Mouse (Mus musculus) c-Kit-positive CD71-positive TER-119-negative erythroid progenitor cells, embryonic 14.5 days (primary cell): Measurements from ENCODE around the gene Lrrc41.

Experiments
- DNase-seq: peaks from one replicate; pipeline ENCODE4 v3.0.0-alpha.2; 2013; ENCODE audit warnings: low read depth

The Lrrc41 gene

GRCm38 (mm10) chr4:116074861-116075620 is at the start of gene Lrrc41, which contains the start of gene Uqcrh:
TSS of gene Lrrc41 (plus strand) at chr4:116075269.
TSS of gene Uqcrh (minus strand) at chr4:116075071.
- peak; percentile 90 for DNase-seq

- no peak for DNase-seq
These were observed 42.2 kb upstream of the Lrrc41 start for GRCm38 (mm10) chr4:116032906-116033305.

GRCm38 (mm10) chr4:116033374-116033773 is 41.7 kb upstream of the Lrrc41 start:
- no peak for DNase-seq

GRCm38 (mm10) chr4:116040466-116040865 is 34.6 kb upstream of the Lrrc41 start:
- DNase-seq, result no peak

- DNase-seq, result no peak
These were observed 32.9 kb upstream of the Lrrc41 start for GRCm38 (mm10) chr4:116042186-116042585.

- no peak for DNase-seq
These were observed 28.5 kb upstream of the Lrrc41 start for GRCm38 (mm10) chr4:116046604-116047003.

GRCm38 (mm10) chr4:116047681-116048080 is 27.4 kb upstream of the Lrrc41 start:
- DNase-seq, result no peak

- DNase-seq, result no peak
These were observed 26.7 kb upstream of the Lrrc41 start for GRCm38 (mm10) chr4:116048130-116048920.

GRCm38 (mm10) chr4:116049211-116049610 is 25.9 kb upstream of the Lrrc41 start:
- DNase-seq, result no peak

GRCm38 (mm10) chr4:116052526-116053293 is 22.4 kb upstream of the Lrrc41 start:
- DNase-seq, result peak; percentile 21

- peak; percentile 92 for DNase-seq
These were observed 21.6 kb upstream of the Lrrc41 start, which contains the start of gene Nsun4 for GRCm38 (mm10) chr4:116053399-116053961. TSS of gene Nsun4 (minus strand) at chr4:116053876.

GRCm38 (mm10) chr4:116057559-116057958 is 17.5 kb upstream of the Lrrc41 start:
- DNase-seq, result no peak

- no peak for DNase-seq
These were observed 15.9 kb upstream of the Lrrc41 start for GRCm38 (mm10) chr4:116059012-116059726.

- peak; percentile 14 for DNase-seq
These were observed 11.2 kb upstream of the Lrrc41 start for GRCm38 (mm10) chr4:116063855-116064254.

- no peak for DNase-seq
These were observed 5.0 kb upstream of the Lrrc41 start for GRCm38 (mm10) chr4:116070116-116070515.

- peak; percentile 38 for DNase-seq
These were observed 1.9 kb upstream of the Lrrc41 start for GRCm38 (mm10) chr4:116073146-116073545.

- DNase-seq, result peak; percentile 66
These were observed 859 bp upstream of the Lrrc41 start for GRCm38 (mm10) chr4:116074145-116074675.

- DNase-seq, result peak; percentile 35
These were observed 731 bp downstream of the Lrrc41 start for GRCm38 (mm10) chr4:116075631-116076368.

- peak; percentile 45 for DNase-seq
These were observed 1.5 kb downstream of the Lrrc41 start for GRCm38 (mm10) chr4:116076369-116077231.
